Mouse (Mus musculus) myocyte (in vitro differentiated cells): ENCODE results near the gene Wwox. TPM values are rescaled to one million over a fixed set of nuclear protein-coding genes. Genes with fewer than 3 reads are reported as not detected.

Experiments
- H3K27me3 ChIP-seq: one replicate; pipeline ENCODE4 v1.6.1; 2011; ENCODE audit not compliant: control insufficient read depth, insufficient read depth, insufficient read length
- H3K36me3 ChIP-seq: one replicate; pipeline ENCODE4 v1.6.1; 2011; ENCODE audit not compliant: control insufficient read depth, insufficient read depth
- H3K4me2 ChIP-seq: one replicate; pipeline ENCODE4 v1.6.1; 2011; ENCODE audit warnings: low read depth, control low read depth
- H3K4me3 ChIP-seq: one replicate; pipeline ENCODE4 v1.5.1; 2011; ENCODE audit warnings: mild to moderate bottlenecking, control low read depth, moderate library complexity
- H3K79me2 ChIP-seq: one replicate; pipeline ENCODE4 v1.6.1; 2011; ENCODE audit not compliant: control insufficient read depth, insufficient read depth
- H3ac ChIP-seq: one replicate; pipeline ENCODE4 v1.6.1; 2011; ENCODE audit not compliant: control insufficient read depth, insufficient read length
- CEBPB ChIP-seq: IDR thresholded peaks from 2 replicates; pipeline ENCODE4 v1.6.1; 2011; ENCODE audit warnings: mild to moderate bottlenecking, moderate library complexity; ENCODE audit not compliant: poor library complexity, insufficient read depth, severe bottlenecking
- E2F4 ChIP-seq: IDR thresholded peaks from one replicate; pipeline ENCODE4 v1.6.1; 2011; ENCODE audit warnings: mild to moderate bottlenecking, control low read depth, moderate library complexity; ENCODE audit not compliant: insufficient read depth
- MAX ChIP-seq: IDR thresholded peaks from one replicate; pipeline ENCODE4 v1.6.1; 2011; ENCODE audit warnings: low read depth, mild to moderate bottlenecking, control low read depth
- MYOD1 ChIP-seq, 3 experiments: IDR thresholded peaks; one replicate each; pipeline ENCODE4 v1.6.1; 2011; ENCODE audit warnings: control low read depth in 2 of 3, low read depth in 2 of 3, mild to moderate bottlenecking in 2 of 3, moderate library complexity in 1 of 3; ENCODE audit not compliant: insufficient read length in 2 of 3, control insufficient read depth in 1 of 3
- MYOG ChIP-seq, 3 experiments: IDR thresholded peaks; one replicate each; pipeline ENCODE4 v1.6.1; 2011; ENCODE audit warnings: control low read depth in 2 of 3, low read depth in 2 of 3, mild to moderate bottlenecking in 2 of 3; ENCODE audit not compliant: insufficient read length in 2 of 3, control insufficient read depth in 1 of 3, insufficient read depth in 1 of 3
- POLR2A ChIP-seq: IDR thresholded peaks from one replicate; pipeline ENCODE4 v1.6.1; 2011; ENCODE audit warnings: low read depth, mild to moderate bottlenecking, control low read depth, moderate library complexity; ENCODE audit not compliant: insufficient read length
- POLR2AphosphoS2 ChIP-seq: IDR thresholded peaks from one replicate; pipeline ENCODE4 v1.6.1; 2011; ENCODE audit warnings: low read depth, control low read depth; ENCODE audit not compliant: insufficient read length
- REST ChIP-seq: IDR thresholded peaks from one replicate; pipeline ENCODE4 v1.6.1; 2011; ENCODE audit warnings: mild to moderate bottlenecking, control low read depth, moderate library complexity; ENCODE audit not compliant: insufficient read depth, insufficient read length
- SRF ChIP-seq: IDR thresholded peaks from one replicate; pipeline ENCODE4 v1.6.1; 2011; ENCODE audit warnings: low read depth; ENCODE audit not compliant: control insufficient read depth, insufficient read length
- TCF12 ChIP-seq: IDR thresholded peaks from one replicate; pipeline ENCODE4 v1.6.1; 2011; ENCODE audit warnings: mild to moderate bottlenecking, control low read depth; ENCODE audit not compliant: poor library complexity, insufficient read depth, severe bottlenecking
- TCF3 ChIP-seq: IDR thresholded peaks from one replicate; pipeline ENCODE4 v1.6.1; 2011; ENCODE audit warnings: low read depth, control low read depth; ENCODE audit not compliant: insufficient read length
- USF1 ChIP-seq: IDR thresholded peaks from one replicate; pipeline ENCODE4 v1.6.1; 2011; ENCODE audit warnings: low read depth, mild to moderate bottlenecking, control low read depth, moderate library complexity
- polyA plus RNA-seq: library from polyadenylated mRNA; unstranded; fragments of >200 nt; fragmentation: generic; extraction: Trizol; gene quantifications from one replicate; pipeline ENCODE4 v1.2.1, GENCODE M21; 2012; ENCODE audit warnings: missing spikeins

The Wwox gene
- polyA plus RNA-seq, 1 experiment = 8.6 TPM

- Histone ChIP-seq H3K36me3 (no peaks in the 10 kb centered on the region), H3K27me3 (no peaks in the 10 kb centered on the region), H3K79me2 (no peaks in the 10 kb centered on the region), H3ac (no peak overlapping the region), H3K4me2 (no peak overlapping the region), H3K4me3 (no peak overlapping the region)
- TF ChIP-seq E2F4 = no peak
- no peak for TF ChIP-seq SRF
- no peak for TF ChIP-seq POLR2A
- no peak for TF ChIP-seq TCF3
- TF ChIP-seq TCF12 = no peak
- TF ChIP-seq MYOD1 (IDR thresholded peaks at IDR 0.05; ENCODE audit: control insufficient read depth in 1 of 3, insufficient read length in 2 of 3, low read depth in 2 of 3) = no peak
- no peak for TF ChIP-seq REST
- TF ChIP-seq POLR2AphosphoS2 = no peak
- no peak for TF ChIP-seq MAX
- no peak for TF ChIP-seq CEBPB
- no peak for TF ChIP-seq USF1
Measured at GRCm38 (mm10) chr8:114612091-114612490, 172.6 kb downstream of the Wwox start.

GRCm38 (mm10) chr8:114615413-114615812, 176.0 kb downstream of the Wwox start:
- Histone ChIP-seq H3K27me3 (no peaks in the 10 kb centered on the region), H3K36me3 (no peaks in the 10 kb centered on the region), H3K79me2 (no peaks in the 10 kb centered on the region), H3K4me3 (no peak overlapping the region), H3ac (no peak overlapping the region), H3K4me2 (no peak overlapping the region)
- no peak for TF ChIP-seq MYOG (IDR thresholded peaks at IDR 0.05; ENCODE audit: control insufficient read depth in 1 of 3, insufficient read depth in 1 of 3, insufficient read length in 2 of 3, low read depth in 2 of 3)
- no peak for TF ChIP-seq SRF
- no peak for TF ChIP-seq CEBPB
- no peak for TF ChIP-seq USF1
- TF ChIP-seq REST = no peak
- TF ChIP-seq E2F4 = no peak
- no peak for TF ChIP-seq TCF12
- no peak for TF ChIP-seq TCF3
- no peak for TF ChIP-seq POLR2A
- TF ChIP-seq MAX = no peak
- no peak for TF ChIP-seq MYOD1 (IDR thresholded peaks at IDR 0.05; ENCODE audit: control insufficient read depth in 1 of 3, insufficient read length in 2 of 3, low read depth in 2 of 3)
- TF ChIP-seq POLR2AphosphoS2 = no peak

- TF ChIP-seq CEBPB (peak; percentile 46; the same call in 1 of the 2 replicates), MYOG (IDR thresholded peaks at IDR 0.05; ENCODE audit: control insufficient read depth in 1 of 3, insufficient read depth in 1 of 3, insufficient read length in 2 of 3, low read depth in 2 of 3) (no peak), SRF (no peak), TCF3 (no peak), REST (no peak)
- H3K36me3 ChIP-seq = no peaks in the 10 kb centered on the region
- H3K4me2 ChIP-seq = no peak overlapping the region
- no peaks in the 10 kb centered on the region for H3K79me2 ChIP-seq
- H3K27me3 ChIP-seq = no peaks in the 10 kb centered on the region
- H3K4me3 ChIP-seq = no peak overlapping the region
- no peak overlapping the region for H3ac ChIP-seq
Measured at GRCm38 (mm10) chr8:114615908-114616307, 176.5 kb downstream of the Wwox start.

- Histone ChIP-seq H3ac (no peak overlapping the region), H3K4me2 (no peak overlapping the region)
- no peak for TF ChIP-seq USF1
- TF ChIP-seq E2F4 = no peak
- no peak for TF ChIP-seq TCF3
- no peak for TF ChIP-seq POLR2AphosphoS2
- TF ChIP-seq MAX = no peak
Measured at GRCm38 (mm10) chr8:114618908-114619508, 179.6 kb downstream of the Wwox start.

GRCm38 (mm10) chr8:114625402-114625801, 185.9 kb downstream of the Wwox start:
- Histone ChIP-seq H3K79me2 (no peaks in the 10 kb centered on the region), H3ac (no peak overlapping the region), H3K27me3 (no peaks in the 10 kb centered on the region), H3K4me2 (no peak overlapping the region), H3K36me3 (no peaks in the 10 kb centered on the region), H3K4me3 (no peak overlapping the region)
- no peak for TF ChIP-seq MYOD1 (IDR thresholded peaks at IDR 0.05; ENCODE audit: control insufficient read depth in 1 of 3, insufficient read length in 2 of 3, low read depth in 2 of 3)
- TF ChIP-seq E2F4 = no peak
- no peak for TF ChIP-seq MAX
- no peak for TF ChIP-seq MYOG (IDR thresholded peaks at IDR 0.05; ENCODE audit: control insufficient read depth in 1 of 3, insufficient read depth in 1 of 3, insufficient read length in 2 of 3, low read depth in 2 of 3)
- no peak for TF ChIP-seq TCF12
- TF ChIP-seq TCF3 = no peak
- TF ChIP-seq SRF = no peak
- TF ChIP-seq CEBPB = no peak
- TF ChIP-seq REST = no peak
- TF ChIP-seq POLR2A = no peak
- TF ChIP-seq USF1 = no peak

More at GRCm38 (mm10) chr8:114618908-114619508, 179.6 kb downstream of the Wwox start:
- Histone ChIP-seq H3K4me3 (no peak overlapping the region), H3K36me3 (no peaks in the 10 kb centered on the region), H3K79me2 (no peaks in the 10 kb centered on the region), H3K27me3 (no peaks in the 10 kb centered on the region)
